Mouse (Mus musculus): ENCODE results near the gene Olfr1129. TPM values are rescaled to one million over a fixed set of nuclear protein-coding genes. Genes with fewer than 3 reads are reported as not detected.
"Not testable (repeated sequence)": the region's sequence is repeated elsewhere in the genome, so short reads cannot be mapped to it uniquely, and the experiment has no call there.

The Olfr1129 gene
- total RNA-seq (2021) = not detected in 2 replicates
- long read RNA-seq = 0 reads

DNA sequence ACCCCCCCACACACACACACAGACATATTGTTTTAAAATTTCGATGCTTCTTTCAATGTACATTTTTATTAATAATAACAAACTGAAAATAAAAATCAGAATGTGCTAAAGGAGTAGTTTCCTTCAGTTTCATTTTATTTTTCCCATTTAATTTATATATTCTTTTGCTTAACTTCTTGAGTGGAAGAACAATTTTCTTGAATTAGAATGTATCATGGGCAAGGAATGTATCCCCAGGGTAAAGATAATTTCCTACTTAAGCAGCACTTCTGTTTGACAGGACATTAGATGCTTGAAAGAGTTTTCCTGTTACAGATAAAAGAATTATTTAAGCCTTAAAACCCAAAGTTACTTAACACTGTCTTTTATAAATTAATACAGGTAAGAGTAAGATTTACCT, at the start of gene Olfr1129:
Olfr1129 (plus strand) TSS at position 301 of the 400 bp plus-strand sequence.
- DNase-seq = not testable (repeated sequence)

DNA sequence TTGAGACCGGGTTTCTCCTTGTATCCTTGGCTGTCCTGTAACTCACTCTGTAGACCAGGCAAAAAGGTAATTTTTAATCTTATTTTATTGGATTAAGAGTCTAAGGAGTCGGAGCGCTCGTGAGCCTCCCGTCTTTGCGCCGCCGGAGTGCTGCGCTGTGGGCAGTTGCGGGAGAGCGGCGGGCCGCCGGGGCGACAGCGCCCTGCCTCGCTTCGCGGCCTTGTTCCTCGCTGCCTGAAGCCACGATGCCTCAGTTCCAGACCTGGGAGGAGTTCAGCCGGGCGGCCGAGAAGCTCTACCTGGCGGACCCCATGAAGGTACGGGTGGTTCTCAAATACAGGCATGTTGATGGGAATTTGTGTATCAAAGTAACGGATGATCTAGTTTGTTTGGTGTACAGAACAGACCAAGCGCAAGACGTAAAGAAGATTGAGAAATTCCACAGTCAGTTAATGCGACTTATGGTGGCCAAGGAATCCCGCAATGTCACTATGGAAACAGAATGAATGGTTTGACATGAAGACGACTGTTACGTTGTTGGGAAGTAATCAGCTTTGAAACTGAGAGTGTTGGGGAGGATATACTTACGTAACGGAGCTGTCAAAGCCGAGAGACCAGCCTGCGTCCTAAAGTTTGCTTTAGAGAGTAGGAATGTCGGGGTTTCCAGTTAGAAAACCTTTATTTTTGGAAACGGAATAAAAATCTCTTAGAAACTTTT, 47.6 kb upstream of the Olfr1129 start:
- not testable (repeated sequence) for DNase-seq

DNA sequence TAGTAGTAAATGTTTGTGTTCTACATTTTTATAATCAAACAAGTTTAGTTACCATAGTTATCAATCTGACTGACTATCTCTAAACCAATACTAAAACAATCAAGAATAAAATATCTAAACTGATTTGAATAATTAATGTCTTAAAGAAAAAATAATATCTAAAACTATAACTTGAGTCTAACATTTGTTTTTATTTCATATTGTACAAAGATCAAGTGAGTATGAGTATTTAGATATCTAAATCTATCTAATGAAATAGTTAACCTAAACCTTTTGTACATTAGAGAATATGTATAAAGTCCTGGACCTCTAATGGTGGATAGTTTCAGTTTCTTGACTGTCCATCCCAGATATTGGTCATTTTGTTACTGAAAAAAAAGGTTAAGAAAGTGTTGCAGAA, 42.2 kb upstream of the Olfr1129 start, which contains the start of gene Olfr153:
Olfr153 (plus strand) TSS at position 301 of the 400 bp plus-strand sequence.
- no peak for DNase-seq

DNA sequence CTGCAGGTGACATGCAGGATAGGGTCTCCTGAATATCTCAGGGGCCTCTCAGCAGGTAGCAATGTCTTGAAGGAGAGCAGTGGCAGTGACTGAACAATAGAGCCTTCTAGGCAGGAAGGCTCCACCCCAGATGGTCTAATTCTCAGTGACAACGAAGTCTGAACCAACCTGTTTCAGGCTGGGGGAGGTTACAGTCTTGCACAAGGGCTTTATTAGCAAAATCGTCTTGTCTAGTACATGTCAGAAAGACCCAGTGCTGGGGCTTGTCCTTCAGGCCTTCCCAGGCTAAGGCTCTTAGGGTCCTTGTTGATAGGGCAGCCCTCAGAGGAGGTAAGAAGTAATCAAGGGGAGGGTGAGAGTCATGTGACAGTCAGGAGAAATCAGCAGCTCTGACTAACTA, 38.9 kb upstream of the Olfr1129 start:
- DNase-seq = no peak

DNA sequence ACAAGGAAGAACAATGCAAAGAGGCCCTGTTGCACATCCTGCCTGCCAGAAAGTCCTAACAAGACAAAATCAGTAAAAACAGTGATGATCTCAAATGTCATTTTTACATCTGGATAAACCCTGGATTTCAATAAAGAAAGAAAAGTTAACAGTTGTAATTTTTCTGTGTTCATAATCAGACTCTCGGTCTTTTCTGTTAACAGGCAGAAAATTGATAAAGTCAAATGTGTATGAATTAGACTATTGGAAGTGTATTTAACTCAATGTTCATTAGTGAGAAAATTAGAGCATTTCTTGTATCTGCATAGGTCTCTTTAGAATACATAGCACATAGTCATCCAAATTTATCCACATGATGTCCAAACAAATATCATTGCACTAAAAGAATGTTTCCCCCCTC, 28.3 kb upstream of the Olfr1129 start, which contains the start of gene Olfr1128:
Olfr1128 (minus strand) TSS at position 101 of the 400 bp plus-strand sequence.
- DNase-seq = no peak

DNA sequence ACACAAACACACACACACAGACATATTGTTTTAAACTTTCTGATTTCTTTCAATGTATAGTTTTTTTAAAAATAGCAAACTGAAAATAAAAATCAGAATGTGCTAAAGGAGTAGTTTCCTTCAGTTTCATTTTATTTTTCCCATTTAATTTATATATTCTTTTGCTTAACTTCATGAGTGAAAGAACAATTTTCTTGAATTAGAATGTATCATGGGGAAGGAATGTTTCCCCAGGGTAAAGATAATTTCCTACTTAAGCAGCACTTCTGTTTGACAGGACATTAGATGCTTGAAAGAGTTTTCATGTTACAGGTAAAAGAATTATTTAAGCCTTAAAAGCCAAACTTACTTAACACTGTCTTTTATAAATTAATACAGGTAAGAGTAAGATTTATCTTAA, 32.2 kb downstream of the Olfr1129 start, which contains the start of gene Olfr1130:
Olfr1130 (plus strand) TSS at position 301 of the 400 bp plus-strand sequence.
- DNase-seq = not testable (repeated sequence)

DNA sequence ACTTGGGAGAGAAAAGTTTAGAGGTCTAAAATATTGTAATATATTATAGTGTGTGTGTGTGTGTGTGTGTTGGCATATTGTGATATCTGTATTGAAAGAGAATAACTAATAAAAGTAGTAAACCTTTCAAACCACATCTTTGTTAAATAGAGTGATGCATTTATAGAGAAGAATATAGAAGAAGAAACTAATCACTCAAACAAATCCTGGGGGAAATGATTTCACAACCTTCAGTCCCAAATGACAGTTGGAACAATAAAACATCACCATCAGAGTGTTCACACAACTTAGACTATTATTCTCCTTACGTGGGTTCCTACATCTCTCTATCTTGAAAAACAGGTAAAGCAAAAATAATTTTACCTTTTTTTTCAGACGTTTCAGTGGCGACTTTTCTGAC, 53.1 kb downstream of the Olfr1129 start, which contains the start of gene Olfr1131:
Olfr1131 (plus strand) TSS at position 301 of the 400 bp plus-strand sequence.
- no peak for DNase-seq

Other genes starting within 250 kb of the Olfr1129 start
- not detected in 2 replicates for gene Olfr1120, start 219.1 kb upstream of the Olfr1129 start, total RNA-seq (2021)
- not detected in 2 replicates for gene Olfr1121, start 204.0 kb upstream of the Olfr1129 start, total RNA-seq (2021)
- gene Olfr1122, start 188.1 kb upstream of the Olfr1129 start, total RNA-seq (2021) = not detected in 2 replicates
- not detected in 2 replicates for gene Olfr1123, start 157.3 kb upstream of the Olfr1129 start, total RNA-seq (2021)
- gene Olfr1124, start 143.6 kb upstream of the Olfr1129 start, total RNA-seq (2021) = not detected in 2 replicates
- not detected in 2 replicates for gene Olfr1126, start 119.9 kb upstream of the Olfr1129 start, total RNA-seq (2021)
- gene Pramel7, start 76.8 kb upstream of the Olfr1129 start, total RNA-seq (2021) = not detected in 2 replicates
- not detected in 2 replicates for gene Pramel6, start 67.3 kb upstream of the Olfr1129 start, total RNA-seq (2021)
- not detected in 2 replicates for gene Olfr153, start 42.1 kb upstream of the Olfr1129 start, total RNA-seq (2021)
- not detected in 2 replicates for gene Olfr1128, start 28.4 kb upstream of the Olfr1129 start, total RNA-seq (2021)
- gene Olfr1130, start 32.3 kb downstream of the Olfr1129 start, total RNA-seq (2021) = not detected in 2 replicates
- not detected in 2 replicates for gene Olfr1131, start 53.2 kb downstream of the Olfr1129 start, total RNA-seq (2021)
- not detected in 2 replicates for gene Olfr1132, start 63.6 kb downstream of the Olfr1129 start, total RNA-seq (2021)
- gene Olfr1133, start 73.5 kb downstream of the Olfr1129 start, total RNA-seq (2021) = not detected in 2 replicates
- gene Olfr1134, start 84.6 kb downstream of the Olfr1129 start, total RNA-seq (2021) = not detected in 2 replicates
- not detected in 2 replicates for gene Olfr1135, start 99.8 kb downstream of the Olfr1129 start, total RNA-seq (2021)
- not detected in 2 replicates for gene Olfr1136, start 120.0 kb downstream of the Olfr1129 start, total RNA-seq (2021)
- gene Olfr1137, start 139.3 kb downstream of the Olfr1129 start, total RNA-seq (2021) = not detected in 2 replicates
- gene Olfr1138, start 166.1 kb downstream of the Olfr1129 start, total RNA-seq (2021) = not detected in 2 replicates
- gene Olfr1140, start 169.8 kb downstream of the Olfr1129 start, total RNA-seq (2021) = not detected in 2 replicates
- not detected in 2 replicates for gene Olfr1141, start 180.1 kb downstream of the Olfr1129 start, total RNA-seq (2021)
- gene Olfr152, start 205.6 kb downstream of the Olfr1129 start, total RNA-seq (2021) = not detected in 2 replicates
- gene Olfr1143, start 226.7 kb downstream of the Olfr1129 start, total RNA-seq (2021) = not detected in 2 replicates
- not detected in 2 replicates for gene Olfr1145, start 235.9 kb downstream of the Olfr1129 start, total RNA-seq (2021)

All from adrenal gland, postnatal 25 days (tissue).